Mouse (Mus musculus): ENCODE measurements around the gene A930033H14Rik.

Gene A930033H14Rik

DNA sequence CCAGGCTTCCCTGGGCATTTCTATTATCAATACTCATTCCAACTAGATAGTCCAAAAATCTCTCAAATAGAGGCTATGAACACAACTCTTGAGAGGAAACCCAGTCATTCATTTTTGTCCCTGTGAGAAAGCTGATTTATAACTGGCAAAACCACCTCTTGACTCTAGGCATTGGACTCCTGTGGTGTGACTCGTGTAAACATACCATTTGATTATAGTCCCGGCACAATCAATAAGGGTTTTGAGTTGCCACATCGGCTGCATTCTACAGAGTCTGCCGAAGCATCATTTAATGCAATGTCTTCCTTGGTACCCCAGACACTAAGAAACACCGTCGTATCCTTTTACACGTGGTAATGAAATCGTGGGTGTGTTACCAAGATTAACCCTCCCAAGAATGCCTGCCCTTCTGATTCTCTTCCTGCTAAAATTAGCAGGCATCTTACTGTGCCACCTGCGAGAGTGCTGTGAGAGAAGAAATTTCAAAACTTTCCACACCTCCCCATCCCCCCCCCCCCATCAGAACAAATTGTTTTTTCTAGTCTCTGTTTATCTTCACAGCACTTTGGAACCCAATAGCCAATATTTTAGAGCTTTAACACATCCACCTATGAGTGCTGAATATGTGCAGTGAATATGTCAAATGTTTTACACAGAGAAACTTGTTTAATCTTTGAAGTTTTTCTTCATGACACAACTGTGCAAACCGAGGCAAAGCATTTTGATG is 22.3 kb downstream of the A930033H14Rik start:
- DNase-seq: no peak

GRCm38 (mm10) chr10:69187773-69188443 is 25.0 kb downstream of the A930033H14Rik start:
- DNase-seq: no peak

- peak; percentile 40 for DNase-seq
These were observed 26.7 kb downstream of the A930033H14Rik start for GRCm38 (mm10) chr10:69185894-69186893.

- DNase-seq: no peak
These were observed 27.5 kb downstream of the A930033H14Rik start for GRCm38 (mm10) chr10:69185431-69185830.

DNA sequence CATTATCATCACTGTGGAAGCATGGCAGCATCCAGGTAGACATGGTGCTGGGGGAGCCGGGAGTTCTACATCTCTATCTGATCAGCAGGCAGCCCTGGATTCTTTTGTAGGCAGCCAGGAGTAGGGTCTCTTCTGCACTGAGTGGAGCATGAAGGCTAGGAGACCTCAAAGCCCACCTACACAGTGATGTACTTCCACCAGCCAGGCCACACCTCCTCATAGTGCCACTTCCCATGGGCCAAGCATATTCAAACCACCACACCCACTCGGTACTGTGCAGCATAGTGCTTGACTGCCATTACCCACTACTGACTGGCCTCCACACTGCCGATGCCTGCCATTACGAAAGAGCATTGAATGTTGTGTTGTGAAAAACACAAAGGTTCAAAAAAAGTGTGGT is 28.0 kb downstream of the A930033H14Rik start:
- DNase-seq: no peak

DNA sequence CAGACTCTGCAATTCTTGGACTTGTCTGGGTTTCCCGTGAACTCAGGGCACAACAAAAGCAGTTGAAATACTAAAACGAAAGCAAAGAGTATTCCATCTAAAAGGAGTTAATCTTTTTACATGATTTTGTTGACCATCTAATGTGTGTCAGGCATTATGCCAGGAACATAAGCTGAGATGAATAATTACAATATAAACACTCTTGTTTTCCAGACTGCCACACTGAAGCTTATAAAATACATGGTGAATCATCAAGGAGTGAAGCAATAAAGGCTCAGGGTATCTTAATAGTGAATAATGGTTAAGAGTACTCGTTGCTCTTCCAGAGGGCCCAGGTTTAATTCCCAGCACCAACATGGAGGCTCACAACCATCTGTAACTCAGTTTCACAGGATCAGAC is 31.9 kb downstream of the A930033H14Rik start:
- no peak for DNase-seq

DNA sequence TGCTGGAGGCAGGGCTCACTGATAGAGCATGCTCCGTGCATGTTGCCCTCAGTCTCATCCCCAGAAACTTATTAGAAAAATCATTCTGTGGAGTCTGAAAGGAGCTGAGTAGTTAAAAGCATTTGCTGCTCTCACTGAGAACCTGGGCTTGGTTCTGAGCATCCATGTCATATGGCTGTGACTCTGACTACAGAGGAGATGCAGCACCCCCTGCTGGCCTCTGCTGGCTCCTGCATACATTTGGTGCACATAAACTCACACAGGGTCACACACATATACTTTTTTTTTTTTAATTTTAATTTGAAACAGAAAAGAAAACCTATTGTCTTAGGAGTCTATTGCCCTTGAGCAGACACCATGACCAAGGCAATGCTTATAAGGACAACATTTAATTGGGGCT is 33.6 kb downstream of the A930033H14Rik start:
- no peak for DNase-seq

DNA sequence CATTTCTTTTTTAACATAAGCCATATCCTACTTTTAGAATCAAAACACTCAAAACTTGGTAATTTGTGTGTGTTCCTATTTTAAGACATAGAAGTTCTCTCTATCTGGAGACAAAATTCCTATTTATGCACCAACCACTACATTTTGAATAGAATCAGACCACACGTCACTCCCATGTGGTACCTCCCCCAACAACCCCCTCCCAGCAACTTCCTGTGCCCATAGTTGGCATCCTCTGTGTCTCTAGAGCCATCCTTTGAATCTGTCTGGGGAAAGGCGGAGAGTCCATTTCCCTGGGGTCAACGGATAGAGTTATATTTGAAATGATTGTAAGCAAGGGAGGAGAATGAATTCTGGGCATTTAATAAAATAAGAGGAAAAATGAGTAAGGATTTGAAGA is 36.8 kb downstream of the A930033H14Rik start:
- DNase-seq: no peak

GRCm38 (mm10) chr10:69172412-69172811 is 40.5 kb downstream of the A930033H14Rik start:
- DNase-seq: no peak

- DNase-seq: no peak
These were observed 46.4 kb downstream of the A930033H14Rik start for GRCm38 (mm10) chr10:69166514-69166913.

DNA sequence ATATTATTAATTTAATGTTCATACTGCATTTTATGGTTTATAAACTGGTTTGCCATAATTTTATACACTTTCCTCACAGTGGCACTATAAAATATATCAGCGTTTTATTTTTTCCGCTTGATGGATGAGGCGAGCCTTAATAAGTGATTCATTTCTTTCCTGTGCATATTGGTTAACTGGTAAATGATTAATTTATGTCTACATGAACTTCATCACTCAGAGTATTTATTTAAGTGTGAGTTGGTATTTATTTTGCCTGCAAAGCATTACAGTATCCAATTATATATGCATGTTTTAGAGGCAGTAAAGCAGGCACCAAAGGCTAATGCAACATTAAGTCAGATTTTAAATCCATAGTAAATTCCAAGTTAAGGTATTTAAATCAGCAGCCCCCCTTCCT is 47.1 kb downstream of the A930033H14Rik start:
- DNase-seq: no peak

GRCm38 (mm10) chr10:69165125-69165524 is 47.8 kb downstream of the A930033H14Rik start:
- DNase-seq: peak; percentile 61

DNA sequence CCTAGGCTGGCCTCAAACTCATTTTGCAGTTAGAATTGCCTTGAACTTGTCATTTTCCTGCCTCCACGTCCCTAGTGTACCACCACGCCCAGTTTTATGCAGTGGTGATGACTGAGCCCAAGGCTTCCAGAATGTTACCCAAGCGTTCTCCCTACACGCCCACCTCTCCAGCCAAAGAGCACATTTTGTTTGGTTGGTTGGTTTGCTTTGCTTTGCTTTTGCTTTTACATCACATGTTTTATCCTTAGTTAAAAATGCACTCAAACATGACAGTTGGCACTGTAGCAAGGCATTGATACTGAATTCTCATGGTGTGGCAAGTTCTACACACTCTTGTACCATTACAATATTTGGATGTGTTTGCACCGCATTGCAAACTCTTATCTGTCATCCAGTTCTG is 49.7 kb downstream of the A930033H14Rik start:
- DNase-seq: no peak

DNA sequence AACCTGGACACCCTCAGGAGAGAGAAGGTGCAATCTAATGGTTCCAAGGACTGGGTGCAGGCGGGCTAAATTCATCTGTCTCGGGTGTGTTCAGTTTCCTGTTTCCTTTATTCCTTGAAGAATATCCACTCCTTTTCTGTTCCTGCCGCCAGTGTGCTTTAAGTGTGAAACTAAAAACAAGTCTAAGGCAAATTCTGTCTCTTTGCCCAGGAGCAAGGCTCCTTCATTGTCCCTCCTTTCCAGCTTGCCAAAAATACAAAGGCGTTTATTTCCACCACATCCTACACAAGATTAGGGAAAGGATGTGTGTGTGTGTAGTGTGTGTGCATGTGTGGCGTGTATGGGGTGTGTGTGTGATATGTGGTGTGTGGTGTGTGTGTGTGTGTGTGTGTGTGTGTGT is 50.3 kb downstream of the A930033H14Rik start:
- DNase-seq: no peak

DNA sequence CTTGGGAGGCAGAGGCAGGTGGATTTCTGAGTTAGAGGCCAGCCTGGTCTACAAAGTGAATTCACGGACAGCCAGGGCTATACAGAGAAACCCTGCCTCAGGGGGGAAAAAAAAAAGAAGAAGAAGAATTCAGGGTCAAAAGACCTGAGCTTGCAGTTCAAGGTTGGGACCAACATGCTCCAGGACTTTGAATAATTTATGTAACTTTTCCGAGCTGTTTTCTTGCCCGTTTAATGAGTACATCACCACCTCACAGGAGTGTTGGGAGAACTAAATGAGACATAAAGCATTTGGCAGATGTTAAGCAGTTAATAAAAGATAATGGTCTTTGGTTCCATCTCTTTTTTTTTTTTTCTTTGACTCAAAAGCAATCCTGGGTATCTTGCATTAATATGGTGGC is 51.4 kb downstream of the A930033H14Rik start:
- no peak for DNase-seq

DNA sequence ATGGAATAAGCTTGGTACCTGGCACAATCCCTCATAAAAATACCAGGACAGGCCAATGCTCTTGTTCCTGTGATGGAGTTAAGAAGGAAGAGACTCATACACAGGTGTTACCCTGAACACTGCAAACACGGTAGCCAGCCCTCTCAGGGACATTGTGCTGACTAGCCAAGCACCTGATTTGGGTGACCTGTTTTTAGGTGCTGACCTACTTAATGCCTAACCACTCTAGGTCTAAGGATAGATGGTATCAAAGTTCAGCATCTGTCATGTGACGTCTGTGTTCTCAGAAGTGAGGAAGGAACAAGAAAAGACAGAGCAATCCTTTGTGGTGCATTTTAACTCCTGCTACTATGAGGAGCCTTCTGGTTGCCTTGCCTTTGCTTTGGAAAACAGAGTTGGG is 52.0 kb downstream of the A930033H14Rik start:
- peak; percentile 47 for DNase-seq

All from thymus, postnatal 14 days (tissue).